Mouse (Mus musculus) small intestine, adult 2 months (tissue): Measurements from ENCODE around the gene Cntf.

ENCODE experiments used
- CTCF ChIP-seq: fragments of 200-500 bp; IDR thresholded peaks from 2 replicates; pipeline ENCODE4 v1.5.1; 2012; ENCODE audit warnings: low read depth, mild to moderate bottlenecking, control low read depth, inconsistent platforms, low read length, moderate library complexity, mixed read lengths; ENCODE audit not compliant: insufficient replicate concordance, insufficient read length; ENCODE audit errors: extremely low read depth
- POLR2A ChIP-seq: fragments of 200-500 bp; IDR thresholded peaks from 2 replicates; pipeline ENCODE4 v1.6.1; 2012; ENCODE audit warnings: low read depth, mild to moderate bottlenecking, control low read depth, inconsistent platforms, low read length, moderate library complexity

DNA sequence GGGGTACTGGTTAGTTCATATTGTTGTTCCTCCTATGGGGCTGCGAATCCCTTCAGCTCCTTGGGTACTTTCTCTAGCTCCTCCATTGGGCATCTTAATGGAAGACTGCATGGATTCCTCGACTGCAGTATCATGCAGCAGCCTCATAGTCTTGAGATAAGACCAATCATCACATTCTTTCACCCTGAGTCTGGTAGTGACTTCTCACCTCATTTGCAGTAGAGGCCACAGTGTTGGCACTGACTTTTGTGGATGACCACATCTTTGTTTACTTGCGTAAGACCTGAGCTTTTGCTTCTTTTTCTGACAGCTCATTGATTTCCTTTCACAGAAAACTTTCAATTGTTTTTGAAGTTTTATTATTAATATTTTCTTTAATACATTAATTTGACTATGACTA lies 40.3 kb upstream of the Cntf start:
- TF ChIP-seq POLR2A (no peak), CTCF (no peak)
